Mouse (Mus musculus) adipocyte (in vitro differentiated cells): ENCODE measurements around the gene Nfam1.

Experiments used
- DNase-seq: peaks from one replicate; pipeline ENCODE4 v3.0.0-alpha.2; 2016; ENCODE audit warnings: low spot score

Nfam1 gene

DNA sequence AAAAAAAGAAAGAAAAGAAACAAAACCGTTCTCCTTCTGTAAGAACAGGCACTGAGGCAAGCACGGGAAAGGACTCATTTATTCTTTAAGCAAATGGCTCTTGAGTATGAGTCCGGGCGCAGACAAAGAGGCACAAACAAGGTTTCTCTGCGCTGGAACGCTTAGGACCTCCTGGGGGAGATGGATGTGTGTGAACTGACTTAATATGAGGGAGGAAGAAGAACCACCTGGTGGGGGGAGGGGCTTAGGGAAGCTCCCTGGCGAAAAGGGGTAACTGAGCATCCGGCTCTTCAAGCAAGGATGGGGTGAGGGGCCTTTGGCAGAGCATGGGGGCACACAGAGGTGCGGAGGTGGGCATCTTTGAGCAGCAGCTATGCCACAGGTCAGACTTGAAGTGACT lies 40.2 kb downstream of the Nfam1 start:
- no peak for DNase-seq

DNA sequence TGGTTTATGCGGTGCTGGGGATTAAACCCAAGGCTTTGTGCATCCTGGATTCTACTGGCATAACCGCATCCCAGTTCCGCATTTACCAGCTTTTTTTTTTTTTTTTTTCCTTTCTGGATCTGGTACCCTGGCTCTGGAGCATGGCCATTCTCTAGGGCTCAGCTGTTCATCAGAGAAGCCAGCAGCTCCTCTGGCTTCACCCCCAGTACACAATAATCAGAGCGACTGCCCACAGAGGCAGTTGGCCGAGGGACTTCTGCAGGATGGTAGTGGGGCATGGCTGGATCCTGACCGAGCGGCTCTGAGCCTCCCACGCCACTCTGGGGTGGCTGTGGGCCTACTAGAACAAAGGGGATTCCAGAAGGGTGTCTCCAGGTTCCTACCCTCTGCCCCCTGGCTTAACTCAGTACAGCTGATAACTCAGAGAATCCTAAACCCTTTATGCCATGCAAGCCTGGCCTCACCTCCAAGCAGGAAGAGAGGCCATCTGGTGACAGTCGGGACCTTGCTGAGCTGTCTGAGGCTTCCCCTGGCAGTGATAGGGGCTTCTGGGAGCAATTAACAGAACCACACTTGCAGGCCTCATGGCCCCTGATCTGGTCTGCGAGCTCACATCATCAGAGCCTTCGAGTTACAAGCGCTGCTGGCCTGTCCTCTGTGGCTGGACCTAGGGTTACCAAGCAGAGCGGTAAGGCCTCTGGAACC lies 40.9 kb downstream of the Nfam1 start:
- no peak for DNase-seq

DNA sequence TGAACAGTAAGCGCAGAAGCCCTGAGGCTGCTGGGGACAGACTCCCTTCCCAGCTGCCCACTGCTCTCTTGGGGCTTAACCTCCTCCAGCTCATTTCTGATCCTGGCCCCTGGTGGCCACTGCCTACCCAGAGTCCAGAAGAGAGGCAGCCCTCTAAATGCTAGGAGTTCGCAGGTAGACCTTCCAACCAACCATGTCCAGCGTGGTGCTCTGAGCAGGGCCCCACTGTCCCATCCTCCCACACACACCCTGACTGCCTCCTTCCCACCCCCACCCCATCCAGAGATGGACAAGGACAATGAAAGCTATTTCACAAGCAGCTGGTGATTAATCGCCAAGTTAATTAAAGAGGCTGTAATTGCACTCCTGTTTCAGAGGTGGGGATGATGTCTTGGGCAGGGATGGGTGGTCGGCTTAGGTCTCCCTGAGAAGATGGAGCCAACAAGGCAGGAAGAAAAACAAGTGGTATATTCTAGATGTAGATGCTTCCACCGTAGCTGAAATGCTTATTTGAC lies 43.9 kb downstream of the Nfam1 start:
- DNase-seq, result no peak

DNA sequence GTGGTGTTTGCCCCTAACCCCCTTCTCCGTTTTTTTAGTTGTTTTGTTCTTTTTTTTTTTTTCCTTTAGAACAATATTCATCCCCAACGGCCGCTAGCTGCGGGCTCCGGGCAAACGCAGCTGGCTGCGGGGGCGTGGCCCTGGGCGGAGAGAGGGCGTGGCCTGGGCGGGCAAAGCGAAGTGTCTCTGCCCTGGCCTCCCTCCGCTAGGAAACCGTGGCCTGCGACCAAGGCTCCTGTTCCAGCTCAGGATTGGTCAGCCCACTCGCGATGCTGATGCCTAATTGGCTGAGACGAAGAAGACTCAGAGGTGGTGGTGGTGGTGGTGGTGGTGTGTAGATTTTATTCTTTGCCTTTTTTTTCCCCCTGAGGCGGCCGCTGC lies 45.4 kb downstream of the Nfam1 start, which contains the start of gene Tcf20:
Gene Tcf20 (minus strand): TSS at position 141 of the 381 bp plus-strand sequence.
- peak; percentile 39 for DNase-seq

DNA sequence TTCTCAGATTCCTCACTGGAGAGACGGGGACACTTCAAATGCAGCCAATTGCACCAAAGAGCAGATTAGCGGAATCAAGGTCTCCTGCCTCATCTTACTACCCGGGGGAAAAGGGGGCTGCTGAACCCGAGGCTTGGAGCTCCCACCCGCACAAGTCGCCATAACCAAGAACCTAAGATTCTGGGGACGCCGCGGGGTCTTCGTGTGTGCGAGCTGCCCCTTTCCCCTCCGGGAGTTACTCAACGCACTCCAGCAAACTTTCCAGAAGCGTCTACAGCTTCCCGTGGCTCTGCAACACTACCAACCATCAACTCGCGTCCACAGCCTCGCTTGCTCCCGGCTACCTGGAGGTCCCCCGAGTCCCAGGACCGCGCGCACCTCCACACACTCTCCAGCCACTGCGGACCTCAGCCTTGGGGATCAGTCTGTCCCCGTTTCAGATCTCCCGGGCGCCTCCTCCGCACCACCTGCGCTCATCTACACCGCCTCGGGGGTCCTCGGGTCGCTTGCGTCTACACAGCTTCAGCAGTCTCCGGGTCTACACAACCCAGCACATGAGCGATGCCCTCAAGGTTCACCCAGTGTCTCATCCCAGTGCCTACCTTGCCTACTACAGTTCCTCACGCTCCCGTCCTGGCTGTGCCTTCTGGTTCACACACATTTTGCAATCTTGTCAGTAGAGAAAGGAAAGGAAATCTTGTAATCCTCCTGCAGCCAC lies 45.9 kb downstream of the Nfam1 start:
- no peak for DNase-seq

DNA sequence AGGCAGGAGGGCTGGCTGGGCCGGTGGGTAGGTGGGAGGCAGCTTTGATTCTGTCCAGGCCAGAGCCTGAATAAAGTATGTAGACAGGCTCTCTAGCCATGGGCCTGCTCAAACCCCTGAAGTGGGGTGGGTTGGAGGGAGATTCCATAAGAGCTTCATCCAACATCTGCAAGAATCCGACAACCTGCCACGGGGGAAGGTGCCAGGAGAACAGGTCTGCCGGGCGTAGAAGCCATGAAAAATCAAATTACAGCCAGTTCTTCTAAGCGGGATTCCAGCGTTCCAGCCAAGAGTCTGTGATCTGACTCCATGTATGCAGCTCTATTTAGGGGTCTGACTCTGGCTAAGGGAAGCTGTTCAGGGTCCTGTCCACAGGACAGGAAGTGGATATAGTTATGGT lies 48.5 kb downstream of the Nfam1 start:
- DNase-seq, result no peak

DNA sequence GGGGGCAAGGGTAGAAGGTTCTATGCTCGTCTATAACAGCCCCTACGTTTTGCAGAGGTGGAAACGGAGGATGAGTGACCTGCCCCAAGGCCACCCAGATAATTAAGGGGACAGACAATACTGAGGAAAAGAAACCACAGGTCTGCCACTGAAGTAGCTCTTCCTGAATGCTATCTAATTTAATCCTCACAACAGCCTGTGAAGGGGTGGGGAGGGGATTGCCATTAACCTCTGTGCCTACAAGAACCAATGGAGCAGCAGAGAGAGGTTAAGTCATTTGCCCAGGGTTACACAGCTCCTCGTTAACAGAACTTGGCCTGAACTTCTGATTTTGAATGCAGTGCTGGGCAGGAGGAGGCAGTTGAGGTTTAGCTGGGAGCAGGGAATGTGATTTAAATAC lies 49.0 kb downstream of the Nfam1 start:
- DNase-seq, result no peak

DNA sequence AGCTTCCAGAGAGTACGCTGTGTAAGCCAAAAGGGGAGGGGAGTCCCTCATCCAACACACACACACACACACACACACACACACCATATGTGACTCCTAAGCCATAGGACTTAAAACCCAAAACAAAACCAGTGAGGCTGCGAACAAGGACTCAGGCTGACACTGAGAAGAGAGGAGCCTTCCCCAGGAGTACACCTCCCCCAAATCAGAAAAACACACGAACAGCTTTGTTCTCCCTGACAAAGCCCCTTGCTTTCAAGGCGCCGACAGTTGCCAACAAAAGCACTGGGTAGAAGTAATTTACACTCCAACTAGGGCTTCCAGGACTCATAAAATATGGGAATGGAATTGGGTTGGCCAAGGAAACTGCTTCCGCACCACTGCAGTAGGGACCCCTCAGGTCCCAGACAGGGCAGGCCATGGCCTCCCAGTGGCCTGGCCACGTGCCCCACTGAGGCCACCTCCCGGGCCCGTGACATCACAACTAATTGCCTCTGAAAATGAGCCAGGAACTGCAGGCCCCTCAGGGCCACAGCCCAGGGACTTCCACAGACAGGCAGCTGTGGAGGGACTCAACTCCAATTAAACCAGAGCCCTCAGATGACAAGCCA lies 49.6 kb downstream of the Nfam1 start:
- no peak for DNase-seq

DNA sequence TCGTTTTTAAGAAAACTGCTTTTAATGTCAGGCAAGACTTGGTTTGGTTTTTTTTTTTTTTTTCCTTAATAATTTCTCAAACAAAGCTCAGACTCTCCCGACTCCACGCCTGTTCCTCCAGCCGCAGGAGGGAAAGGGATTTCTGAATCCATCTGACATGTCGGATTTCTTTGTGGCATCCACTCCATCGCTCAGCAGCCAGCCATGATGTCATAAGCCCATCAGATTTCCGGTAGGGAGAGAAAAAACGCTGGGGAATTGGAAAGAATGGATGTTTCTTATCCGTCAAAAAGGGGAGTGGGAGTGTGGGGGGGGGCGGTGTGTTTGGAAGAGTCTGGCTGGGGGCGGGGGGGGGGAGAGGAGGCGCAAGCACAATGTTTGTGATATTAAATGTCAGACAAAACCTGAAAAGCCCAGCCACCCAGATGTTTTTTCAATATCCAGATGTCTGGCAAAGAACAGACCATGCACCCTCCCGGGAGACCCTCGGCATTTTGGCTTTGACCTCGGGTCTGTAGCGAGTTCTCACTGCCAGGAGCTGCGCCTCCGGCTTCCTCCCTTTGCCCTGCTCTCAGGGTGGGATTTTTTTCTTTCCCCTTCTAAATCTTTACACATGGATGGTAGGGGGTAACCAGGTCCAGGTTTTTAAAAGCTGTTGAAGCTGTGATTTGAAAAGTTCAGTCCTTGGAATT lies 50.2 kb downstream of the Nfam1 start:
- no peak for DNase-seq

DNA sequence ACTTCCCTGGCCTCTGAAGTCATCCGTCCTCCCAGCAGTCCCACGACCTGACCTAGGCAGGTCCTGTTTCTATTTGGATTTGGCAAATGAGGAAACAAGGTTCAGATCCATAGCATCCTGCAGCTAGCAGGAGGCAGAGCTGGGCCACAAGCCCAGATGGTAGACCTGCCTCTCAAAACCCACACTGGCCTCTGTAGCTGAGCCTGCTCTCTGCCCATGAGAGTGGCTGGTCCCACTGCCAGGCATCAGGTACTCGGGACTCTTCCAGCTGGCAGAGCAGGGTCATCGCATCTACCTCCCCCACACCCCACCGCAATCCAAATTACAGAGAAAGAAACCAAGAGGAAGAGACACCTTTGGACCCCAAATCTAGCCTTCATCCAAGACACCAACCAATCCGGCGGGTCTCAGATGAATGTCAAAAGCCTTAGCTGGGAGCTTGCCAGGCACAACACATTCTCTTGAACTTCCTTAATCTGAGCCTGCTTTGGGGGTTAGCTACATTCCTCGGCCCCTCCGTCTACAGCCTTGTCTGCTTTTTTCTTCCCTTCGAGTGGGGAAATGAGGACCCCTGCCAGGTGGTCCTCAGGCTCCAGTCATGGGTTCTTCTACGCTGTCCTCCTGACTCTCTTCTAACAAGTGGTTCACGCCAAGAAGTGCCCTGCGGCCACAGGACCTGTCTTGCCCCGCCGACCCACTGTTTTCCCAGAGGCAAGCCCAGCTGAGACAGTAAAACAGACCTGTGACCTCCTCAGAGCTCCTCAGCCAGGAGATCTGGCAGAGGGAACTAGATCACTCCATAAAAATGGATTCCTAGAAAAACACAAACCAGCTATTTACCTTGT lies 51.2 kb downstream of the Nfam1 start:
- no peak for DNase-seq

DNA sequence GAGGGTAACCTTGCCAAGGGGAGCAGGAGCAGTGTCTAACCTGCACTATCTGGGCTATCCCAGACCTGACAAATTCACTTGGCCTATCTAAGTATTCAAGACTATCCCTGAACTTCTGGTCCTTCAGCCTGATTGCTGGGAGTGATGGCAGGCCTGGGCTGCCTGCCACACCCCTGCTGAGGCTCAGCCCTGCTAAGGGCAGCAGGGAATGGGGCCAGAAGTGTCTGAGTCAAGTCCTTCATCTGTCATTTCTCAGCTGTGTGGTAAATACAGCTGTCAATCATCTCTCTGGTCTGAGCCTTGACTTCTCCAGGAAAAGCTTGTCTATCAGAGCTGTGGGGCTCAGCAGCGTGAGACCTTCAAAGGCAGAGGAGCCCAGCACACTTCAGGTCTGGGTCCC lies 53.6 kb downstream of the Nfam1 start:
- peak; percentile 51 for DNase-seq

DNA sequence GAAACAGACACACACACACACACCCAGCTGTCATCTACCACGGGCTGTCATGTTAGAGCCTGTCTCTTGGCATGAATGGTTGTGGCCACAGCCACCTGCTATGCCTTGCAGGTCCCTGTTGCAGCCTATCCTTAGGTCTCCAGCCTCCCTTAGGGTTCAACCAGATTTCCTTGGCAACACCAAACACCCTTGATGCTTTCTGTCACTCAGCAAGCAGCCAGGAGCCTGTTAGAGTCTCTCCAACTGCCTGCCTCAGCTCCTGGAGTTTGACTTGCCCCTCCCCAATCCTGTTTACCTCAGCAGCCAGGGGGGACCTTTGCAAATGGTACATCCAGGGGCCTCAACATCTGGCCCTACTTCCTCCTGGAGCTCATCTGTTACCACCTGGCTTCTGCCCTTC lies 58.6 kb downstream of the Nfam1 start:
- no peak for DNase-seq

DNA sequence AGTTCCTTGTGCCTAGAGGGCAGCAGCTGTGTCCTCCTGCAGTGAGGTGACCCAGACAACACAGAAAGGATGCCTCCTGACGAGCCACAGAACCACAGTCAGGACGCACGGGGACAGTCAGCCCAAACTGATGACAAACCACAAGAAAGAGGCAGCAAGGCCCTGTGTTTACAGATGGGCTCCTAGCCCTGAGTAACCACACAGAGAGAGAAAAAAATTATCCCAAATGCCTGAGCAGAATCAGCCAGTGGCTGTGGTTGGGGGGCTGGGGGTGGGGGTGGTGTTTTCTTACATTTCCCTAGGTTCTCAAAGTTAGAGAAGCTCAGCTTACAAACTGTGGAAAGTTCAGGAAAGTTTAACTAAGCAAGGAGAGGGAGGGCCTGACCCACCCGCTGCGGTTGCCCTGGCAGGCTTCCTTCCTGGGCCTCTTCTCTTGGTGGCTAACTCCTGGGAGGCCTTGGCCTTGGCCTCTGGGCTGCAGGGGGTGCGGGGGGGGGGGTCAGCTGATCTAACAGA lies 63.8 kb downstream of the Nfam1 start:
- no peak for DNase-seq

DNA sequence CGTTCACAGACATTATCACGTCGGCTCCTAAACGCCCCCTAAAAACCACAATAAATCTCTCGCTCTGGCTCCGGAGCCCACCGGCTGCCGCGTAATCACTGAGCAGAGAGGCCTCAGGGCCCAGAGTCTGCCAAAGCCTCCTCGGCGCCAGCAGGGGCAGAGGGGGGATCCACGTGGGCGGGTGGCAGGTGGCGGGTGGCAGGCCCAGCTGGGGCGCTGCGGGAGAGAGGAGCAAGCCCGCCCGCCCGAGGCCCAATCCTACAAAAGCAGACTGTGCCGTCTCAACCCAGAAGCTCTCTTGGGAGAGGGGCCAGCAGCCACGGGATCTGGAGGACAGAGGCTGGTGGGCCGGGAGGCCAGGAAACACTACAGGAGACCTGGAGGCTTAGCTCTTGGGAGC lies 64.7 kb downstream of the Nfam1 start:
- DNase-seq, result no peak

DNA sequence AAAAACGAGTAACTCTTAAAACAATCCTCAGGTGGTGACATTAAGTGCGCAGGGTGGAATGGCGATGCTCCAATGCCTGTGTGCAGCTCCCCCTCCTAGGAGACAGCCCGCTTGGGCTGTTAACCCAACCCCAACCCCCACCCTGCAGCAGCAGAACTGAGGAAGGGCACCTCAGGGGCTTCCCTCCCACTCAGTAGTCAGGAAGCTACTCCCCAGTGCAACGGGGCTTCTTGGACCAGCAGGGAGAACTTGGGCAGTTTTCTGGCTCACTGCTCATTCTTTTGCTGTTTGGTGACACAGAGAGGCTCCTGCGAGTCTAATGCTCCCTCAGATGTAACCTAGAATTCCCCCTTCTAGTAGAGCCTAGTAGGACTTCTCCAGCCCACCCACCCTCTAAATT lies 65.2 kb downstream of the Nfam1 start:
- no peak for DNase-seq

DNA sequence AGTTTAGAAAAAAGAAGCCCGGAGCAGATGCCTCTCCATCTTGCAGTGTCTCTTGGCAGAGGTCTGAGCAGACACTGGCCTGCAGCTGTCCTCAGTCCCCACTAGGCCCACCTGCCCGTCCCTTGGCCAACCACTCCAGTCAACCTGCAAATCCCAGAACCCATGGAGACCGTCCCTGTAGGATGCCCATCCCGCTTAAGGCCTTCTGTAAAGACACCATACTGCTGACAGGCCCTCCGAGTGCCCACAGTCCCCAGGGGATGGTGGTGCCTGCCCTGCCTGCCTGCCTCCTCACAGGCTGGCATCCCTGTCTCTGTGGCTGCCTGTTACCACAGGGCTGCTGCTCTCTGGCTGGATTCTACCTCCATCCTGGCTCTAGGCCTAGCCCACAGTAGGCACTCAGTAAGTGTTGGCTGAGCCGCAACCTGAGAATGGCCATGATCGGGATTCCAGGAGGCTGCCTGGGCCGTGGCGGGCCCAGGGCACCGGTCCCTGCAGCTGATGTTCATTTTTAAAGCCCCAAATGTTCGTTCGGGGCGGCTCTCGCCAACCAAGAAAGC lies 68.8 kb downstream of the Nfam1 start:
- no peak for DNase-seq

DNA sequence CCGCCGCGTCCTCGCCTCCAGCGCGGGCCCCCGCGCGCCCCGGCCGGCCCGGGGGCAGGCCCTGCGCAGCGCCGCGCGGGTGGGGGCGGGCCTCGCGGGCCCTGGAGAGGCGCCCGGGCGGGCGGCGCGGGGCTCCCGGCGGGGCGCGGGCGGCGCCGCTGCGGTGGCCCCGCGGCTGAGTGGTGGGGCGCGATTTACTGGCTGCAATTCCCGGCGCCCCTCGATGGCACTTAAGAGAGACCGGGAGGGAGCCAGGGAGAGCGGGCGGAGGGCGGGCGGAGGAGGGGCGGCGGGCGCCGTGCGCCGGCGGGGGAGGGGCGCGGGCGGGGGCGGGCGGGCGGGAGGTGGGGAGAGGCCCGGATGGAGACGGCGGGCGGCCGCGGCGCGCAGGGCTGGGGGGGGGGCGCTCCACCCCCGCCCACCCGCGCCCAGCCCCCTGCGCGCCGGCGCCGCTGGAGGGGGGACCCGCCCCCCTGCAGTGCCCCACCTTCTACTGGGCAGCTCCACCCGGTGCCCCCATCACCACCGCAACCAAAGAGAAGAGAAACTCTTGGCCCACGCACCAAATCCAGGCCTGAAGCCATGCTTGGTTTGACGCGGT lies 69.5 kb downstream of the Nfam1 start:
- DNase-seq, result no peak

DNA sequence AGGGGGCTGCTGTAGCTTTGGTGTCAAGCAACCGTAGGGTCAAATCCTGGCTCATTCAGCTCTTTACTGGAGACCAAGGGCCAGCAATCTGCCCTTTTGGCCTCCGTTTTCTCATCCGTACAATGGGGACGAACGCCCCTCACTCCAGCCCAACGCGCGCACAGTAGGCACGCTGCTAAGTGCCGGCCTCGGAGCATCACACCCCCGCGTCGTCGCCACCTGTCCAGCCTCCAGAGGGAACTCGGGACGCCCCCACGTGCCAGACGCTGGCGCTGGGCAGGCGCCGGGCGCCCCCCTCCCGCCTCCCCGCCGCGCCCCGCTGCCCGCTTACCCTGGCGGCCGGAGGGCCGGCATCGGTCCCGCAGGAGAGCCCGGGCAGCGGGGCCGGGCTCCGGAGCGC lies 70.0 kb downstream of the Nfam1 start:
- no peak for DNase-seq

DNA sequence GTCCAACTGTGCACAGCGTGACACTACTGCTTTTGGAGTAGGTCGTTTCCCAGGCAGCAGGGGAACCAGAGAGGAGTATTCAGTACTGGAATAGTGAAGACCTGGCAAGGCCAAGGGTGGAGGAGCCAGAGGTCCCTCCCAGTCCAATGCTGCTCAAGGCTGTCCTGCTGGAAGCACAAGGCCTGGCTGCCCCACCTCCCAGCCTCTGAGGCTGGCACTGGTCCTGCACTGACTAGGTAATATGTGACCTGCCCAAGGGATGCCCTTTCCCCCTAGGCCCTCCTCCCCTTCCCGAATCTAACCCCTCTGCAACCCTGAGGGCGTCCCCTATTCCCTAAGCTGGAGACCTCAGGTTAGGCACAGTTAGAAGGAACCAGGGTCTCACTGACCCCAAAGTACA lies 70.6 kb downstream of the Nfam1 start:
- peak; percentile 44 for DNase-seq

DNA sequence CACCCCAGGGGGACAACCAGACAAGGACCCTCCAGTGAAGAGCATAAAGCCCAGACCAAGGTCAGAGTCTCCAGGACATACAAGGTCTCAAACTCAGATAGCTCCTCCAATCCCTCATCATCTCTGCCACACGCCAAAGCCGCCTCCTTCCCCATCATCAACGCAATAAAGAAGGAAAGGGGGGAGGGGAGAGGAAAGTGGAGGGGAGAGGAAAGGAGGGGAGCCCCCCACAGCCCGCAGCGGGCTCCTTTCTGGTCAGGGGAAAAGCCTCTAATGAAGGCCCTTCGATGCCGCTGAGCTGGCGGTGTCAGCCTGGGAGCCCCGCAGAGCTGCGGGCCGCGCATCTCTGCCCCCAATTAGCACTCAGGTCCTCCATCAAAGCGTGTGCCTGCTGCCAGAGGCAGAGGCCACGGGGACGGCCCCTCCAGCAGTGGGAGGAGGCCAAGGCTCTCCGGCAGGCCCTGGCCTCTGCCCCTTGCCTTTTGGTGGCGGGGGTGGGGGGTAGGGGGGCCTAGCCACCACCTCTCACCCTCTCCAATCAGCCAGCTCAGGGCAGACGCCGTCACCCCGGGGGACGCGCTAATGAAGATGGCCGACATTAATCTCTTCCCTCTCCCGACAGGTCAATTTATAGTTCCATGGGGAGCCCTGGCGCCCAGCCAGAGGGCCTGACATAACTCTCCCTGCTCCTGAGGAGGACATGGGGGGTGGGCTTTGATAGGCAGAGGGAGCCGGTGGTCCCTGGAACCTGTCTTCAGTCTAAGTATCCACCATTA lies 72.1 kb downstream of the Nfam1 start:
- no peak for DNase-seq
